Mouse (Mus musculus) bone marrow, adult 2 months (tissue): ENCODE results near the gene Sh2d5. TPM values are rescaled to one million over a fixed set of nuclear protein-coding genes. Genes with fewer than 3 reads are reported as not detected.

ENCODE experiments used
- H3K27ac ChIP-seq: fragments of 200-500 bp; 2 replicates; pipeline ENCODE4 v1.5.1; 2012; ENCODE audit warnings: low read depth, mild to moderate bottlenecking, control low read depth, inconsistent platforms, low read length; ENCODE audit not compliant: control insufficient read depth, poor library complexity, insufficient read depth
- H3K4me1 ChIP-seq: fragments of 200-500 bp; 2 replicates; pipeline ENCODE4 v1.6.1; 2011; ENCODE audit warnings: low read length; ENCODE audit not compliant: control insufficient read depth, insufficient read depth
- H3K4me3 ChIP-seq: fragments of 200-500 bp; replicated peaks from 2 replicates; pipeline ENCODE3; 2011; ENCODE audit warnings: mild to moderate bottlenecking, low read depth, low read length, control low read depth; ENCODE audit not compliant: control insufficient read depth
- CTCF ChIP-seq: fragments of 200-500 bp; IDR thresholded peaks from 2 replicates; pipeline ENCODE4 v1.5.1; 2011; ENCODE audit warnings: low read length, control low read depth; ENCODE audit not compliant: control insufficient read depth, insufficient read depth
- POLR2A ChIP-seq: fragments of 200-500 bp; IDR thresholded peaks from 2 replicates; pipeline ENCODE4 v1.6.1; 2011; ENCODE audit warnings: low read depth, mild to moderate bottlenecking, control low read depth, low read length, borderline replicate concordance; ENCODE audit not compliant: control insufficient read depth
- WGBS: fragments of 180-500 bp; shearing (Covaris S2); methylation state at CpG from one replicate; pipeline ENCODE4 v1.1.7; 2018; 5-methylcytosine and 5-hydroxymethylcytosine counted together
- polyA plus RNA-seq: library from polyadenylated mRNA; stranded (reverse); fragments of >200 nt; gene quantifications from 2 replicates; pipeline ENCODE4 v1.2.4, GENCODE M21; 2011; ENCODE audit warnings: low replicate concordance; ENCODE audit not compliant: missing spikeins, insufficient read depth, insufficient read length

The Sh2d5 gene
- polyA plus RNA-seq, 1 experiment, result 11.7 TPM

GRCm38 (mm10) chr4:138252231-138252630 lies 2.0 kb downstream of the Sh2d5 start:
- Histone ChIP-seq H3K27ac (peak overlapping the region; percentile 23; the same call in 1 of the 2 replicates), H3K4me3 (peak overlapping the region; percentile 53), H3K4me1 (peaks cover 3% of the 10 kb centered on the region)
- WGBS, result 7% methylated on average over 5 of the region's 5 CpGs
- no peak for TF ChIP-seq POLR2A
- TF ChIP-seq CTCF, result no peak

- Histone ChIP-seq H3K4me3 (no peak overlapping the region), H3K27ac (peak overlapping the region; percentile 51), H3K4me1 (peaks cover 9% of the 10 kb centered on the region; the same call in 1 of the 2 replicates)
- TF ChIP-seq POLR2A, result no peak
- WGBS, result 7% methylated on average over 22 of the region's 22 CpGs
These were observed 7.0 kb downstream of the Sh2d5 start for GRCm38 (mm10) chr4:138257116-138257687.

DNA sequence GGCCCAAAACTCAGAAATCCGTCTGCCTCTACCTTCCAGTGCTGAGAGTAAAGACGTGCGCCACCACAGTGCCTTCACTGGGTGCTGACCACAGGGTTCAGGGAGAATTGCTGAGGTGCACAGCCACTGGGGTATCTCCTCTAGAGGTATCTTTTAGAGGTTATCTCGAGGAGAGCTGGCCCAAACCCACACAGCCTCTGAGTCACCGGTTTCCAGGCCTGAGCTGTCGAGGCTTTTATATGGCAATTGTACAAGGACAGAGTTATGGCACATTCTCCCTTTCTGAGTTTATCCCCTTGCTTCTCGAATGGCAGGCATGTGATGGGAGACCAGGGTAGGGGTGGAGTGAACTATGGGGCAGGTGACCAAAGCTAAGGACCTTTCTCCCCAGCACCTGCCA lies 8.5 kb downstream of the Sh2d5 start:
- Histone ChIP-seq H3K4me3 (no peak overlapping the region), H3K4me1 (peaks cover 9% of the 10 kb centered on the region; the same call in 1 of the 2 replicates), H3K27ac (peak overlapping the region; percentile 23)
- 42% methylated on average over 7 of the region's 7 CpGs for WGBS
- TF ChIP-seq CTCF, result no peak
- TF ChIP-seq POLR2A, result no peak

DNA sequence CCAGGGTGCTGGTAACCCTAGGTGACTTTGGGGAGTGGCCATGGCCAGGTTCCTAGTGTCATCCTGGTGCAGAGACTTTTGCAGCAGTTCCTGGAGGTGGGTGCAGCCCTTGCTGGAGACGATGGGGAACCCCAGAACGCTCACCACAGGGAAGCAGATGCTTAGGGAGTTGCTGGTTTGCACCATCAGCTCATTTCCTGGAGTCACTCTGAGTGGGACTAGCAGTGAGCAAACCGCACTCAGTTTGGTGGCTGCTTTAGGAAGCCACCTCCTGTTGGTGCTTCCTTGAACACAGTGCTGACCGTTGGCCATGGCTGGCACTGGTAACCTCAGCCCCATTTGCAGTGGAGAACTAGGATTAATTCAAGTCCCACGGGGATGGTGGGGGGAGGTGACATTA lies 9.3 kb downstream of the Sh2d5 start:
- WGBS, result 3% methylated on average over 5 of the region's 5 CpGs

GRCm38 (mm10) chr4:138261843-138262681 lies 11.9 kb downstream of the Sh2d5 start:
- peaks cover 9% of the 10 kb centered on the region; the same call in 1 of the 2 replicates for H3K4me1 ChIP-seq
- no peak overlapping the region for H3K27ac ChIP-seq
- peak overlapping the region; percentile 76 for H3K4me3 ChIP-seq
- WGBS, result under 1% methylated on average over 78 of the region's 78 CpGs
- TF ChIP-seq POLR2A (peak; percentile 30; the same call in 1 of the 2 replicates), CTCF (no peak)

More for the DNA sequence above, 9.3 kb downstream of the Sh2d5 start:
- Histone ChIP-seq H3K4me3 (no peak overlapping the region), H3K27ac (peak overlapping the region; percentile 23), H3K4me1 (peaks cover 9% of the 10 kb centered on the region; the same call in 1 of the 2 replicates)
- TF ChIP-seq CTCF (no peak), POLR2A (no peak)

DNA sequence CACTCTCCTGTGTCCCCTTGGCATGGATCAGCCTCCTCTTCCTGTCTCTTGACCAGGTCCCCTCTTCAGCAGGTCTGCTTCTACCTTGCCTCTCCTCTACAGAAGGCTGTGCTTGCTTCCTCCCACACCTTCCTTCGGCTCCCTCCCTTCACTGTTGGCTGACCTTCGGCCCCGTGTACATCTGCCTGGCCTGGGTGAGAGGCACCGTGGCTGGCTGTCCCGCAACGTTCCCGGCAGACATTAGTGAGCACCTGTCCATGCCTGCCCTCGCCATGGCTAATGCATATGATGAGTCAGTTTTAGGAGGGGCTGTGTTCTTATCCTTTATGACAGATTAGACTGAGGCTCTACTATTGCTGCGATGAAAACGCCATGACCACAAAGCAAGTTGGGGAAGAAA lies 17.7 kb downstream of the Sh2d5 start:
- TF ChIP-seq CTCF (no peak), POLR2A (no peak)
- H3K4me1 ChIP-seq, result no peaks in the 10 kb centered on the region; the same call in 1 of the 2 replicates
- WGBS, result 85% methylated on average over 10 of the region's 10 CpGs
- no peak overlapping the region for H3K4me3 ChIP-seq
- H3K27ac ChIP-seq, result no peak overlapping the region

DNA sequence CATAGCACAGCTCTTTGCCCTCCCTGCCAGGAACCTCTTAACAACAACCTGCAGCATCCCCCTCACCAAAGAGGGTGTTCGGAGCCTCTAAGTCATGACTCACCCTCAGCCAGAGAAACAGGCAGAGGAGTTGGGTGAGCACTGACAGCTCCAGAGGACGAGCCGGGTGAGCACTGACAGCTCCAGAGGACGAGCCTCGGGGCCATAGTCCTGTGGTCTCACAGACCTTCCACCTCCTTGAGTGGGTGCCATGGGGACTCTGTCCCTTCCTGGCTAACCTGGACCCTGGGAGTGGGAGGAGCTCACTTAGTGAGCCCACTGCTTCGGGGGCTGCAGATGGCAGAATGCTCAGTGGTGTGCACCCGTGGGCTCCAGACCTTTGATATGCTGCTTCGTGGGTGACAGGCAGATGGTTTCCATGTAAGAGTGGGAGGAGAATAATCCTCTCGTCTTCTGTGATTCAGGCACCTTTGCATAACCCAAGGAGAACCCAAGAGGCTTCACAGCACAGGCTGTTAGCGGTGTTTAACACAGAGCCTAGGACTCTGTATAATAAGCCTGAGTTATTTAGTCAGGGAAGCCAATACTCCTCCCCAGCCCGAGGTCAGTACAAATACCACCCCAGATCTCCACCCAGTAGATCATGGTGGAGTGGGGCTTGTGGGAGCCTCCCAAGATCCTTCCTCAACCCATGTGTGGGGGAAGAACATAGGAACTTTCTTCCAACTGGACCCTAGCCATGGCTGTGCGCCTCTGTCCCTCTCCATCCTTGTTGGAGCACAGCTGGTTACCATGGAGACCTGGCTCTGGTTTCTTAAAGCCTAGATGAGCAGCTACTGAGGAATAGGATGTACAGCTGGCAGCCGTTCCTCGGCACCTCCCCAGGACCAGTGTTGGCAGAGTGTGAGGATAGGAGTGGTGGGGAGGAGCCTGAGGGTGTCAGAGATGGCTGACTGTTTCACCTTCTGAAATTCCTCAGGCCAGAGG lies 22.1 kb downstream of the Sh2d5 start:
- Histone ChIP-seq H3K4me3 (no peak overlapping the region), H3K27ac (no peak overlapping the region; the same call in 1 of the 2 replicates), H3K4me1 (no peaks in the 10 kb centered on the region; the same call in 1 of the 2 replicates)
- no peak for TF ChIP-seq CTCF
- TF ChIP-seq POLR2A, result no peak
- 82% methylated on average over 14 of the region's 14 CpGs for WGBS
